Mouse (Mus musculus): Measurements from ENCODE around the gene Fgd6. TPM values are rescaled to one million over a fixed set of nuclear protein-coding genes. Genes with fewer than 3 reads are reported as not detected.

Fgd6 gene
- polyA plus RNA-seq, 1 experiment from 2014 or later: 6.4 TPM

DNA sequence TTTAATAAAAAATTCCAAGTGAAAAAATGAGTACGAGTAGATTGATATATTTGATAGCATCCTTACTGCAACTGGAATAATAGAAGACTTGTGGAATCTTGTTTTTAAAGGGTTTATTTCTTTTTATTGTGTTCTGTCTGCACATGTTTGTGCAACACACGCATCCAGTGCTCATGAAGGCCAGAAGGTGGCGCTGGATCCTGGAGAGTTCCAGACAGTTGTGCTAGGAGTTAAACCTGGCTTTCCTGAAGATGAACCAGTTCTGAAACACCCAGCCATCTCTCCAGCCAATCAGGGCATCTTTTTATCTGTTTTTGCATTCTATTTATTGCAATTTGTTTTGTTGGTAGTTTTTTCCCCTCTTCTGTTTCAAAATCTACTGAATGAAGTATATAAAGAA lies 22.6 kb upstream of the Fgd6 start:
- no peak overlapping the region for H3K27ac ChIP-seq (ENCODE audit: low read depth, low read length)
- no peaks in the 10 kb centered on the region for H3K27me3 ChIP-seq (ENCODE audit: control insufficient read depth, insufficient read depth, low read length)
- H3K4me2 ChIP-seq (ENCODE audit: low read depth): no peak overlapping the region
- H3K9me3 ChIP-seq (ENCODE audit: control insufficient read depth, low read length): no peaks in the 10 kb centered on the region
- WGBS: 46% methylated on average over 3 of the region's 3 CpGs
- H3K4me3 ChIP-seq (ENCODE audit: low read depth, low read length): no peak overlapping the region
- no peaks in the 10 kb centered on the region for H3K36me3 ChIP-seq (ENCODE audit: control insufficient read depth, insufficient read depth, low read length)
- no peak overlapping the region for H3K9ac ChIP-seq (ENCODE audit: low read length)
- peak; percentile 56 for DNase-seq (ENCODE audit: low spot score)
- ATAC-seq (ENCODE audit: insufficient read depth, low FRiP score, low TSS enrichment): no peak
- H3K4me1 ChIP-seq (ENCODE audit: control insufficient read depth, insufficient read depth, low read length): no peaks in the 10 kb centered on the region

DNA sequence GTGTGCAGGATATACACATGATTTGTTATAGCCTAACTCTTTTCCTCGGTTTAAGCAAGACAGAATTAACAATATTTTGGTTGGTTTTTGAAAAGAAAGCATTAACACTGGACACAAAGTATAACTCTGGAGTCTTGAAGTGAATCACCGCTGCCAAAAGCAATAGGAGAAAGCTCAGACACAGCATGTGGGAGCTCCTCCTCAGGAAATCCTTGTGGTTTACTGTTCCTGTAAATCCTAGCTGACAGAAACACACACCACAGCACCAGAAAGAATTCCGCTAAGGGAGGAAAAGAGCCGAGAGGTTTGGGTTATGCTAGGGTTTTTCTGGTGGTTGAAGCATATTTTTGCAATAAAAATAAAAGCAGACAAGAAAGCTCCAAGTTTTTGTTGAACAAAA lies 21.6 kb upstream of the Fgd6 start:
- 64% methylated on average over 4 of the region's 4 CpGs for WGBS
- no peaks in the 10 kb centered on the region for H3K9me3 ChIP-seq (ENCODE audit: control insufficient read depth, low read length)
- H3K4me2 ChIP-seq (ENCODE audit: low read depth): no peak overlapping the region
- no peaks in the 10 kb centered on the region for H3K4me1 ChIP-seq (ENCODE audit: control insufficient read depth, insufficient read depth, low read length)
- no peak overlapping the region for H3K4me3 ChIP-seq (ENCODE audit: low read depth, low read length)
- DNase-seq (ENCODE audit: low spot score) (no peak), ATAC-seq (ENCODE audit: insufficient read depth, low FRiP score, low TSS enrichment) (no peak)
- H3K36me3 ChIP-seq (ENCODE audit: control insufficient read depth, insufficient read depth, low read length): no peaks in the 10 kb centered on the region
- H3K27me3 ChIP-seq (ENCODE audit: control insufficient read depth, insufficient read depth, low read length): no peaks in the 10 kb centered on the region
- no peak overlapping the region for H3K9ac ChIP-seq (ENCODE audit: low read length)
- no peak overlapping the region for H3K27ac ChIP-seq (ENCODE audit: low read depth, low read length)

DNA sequence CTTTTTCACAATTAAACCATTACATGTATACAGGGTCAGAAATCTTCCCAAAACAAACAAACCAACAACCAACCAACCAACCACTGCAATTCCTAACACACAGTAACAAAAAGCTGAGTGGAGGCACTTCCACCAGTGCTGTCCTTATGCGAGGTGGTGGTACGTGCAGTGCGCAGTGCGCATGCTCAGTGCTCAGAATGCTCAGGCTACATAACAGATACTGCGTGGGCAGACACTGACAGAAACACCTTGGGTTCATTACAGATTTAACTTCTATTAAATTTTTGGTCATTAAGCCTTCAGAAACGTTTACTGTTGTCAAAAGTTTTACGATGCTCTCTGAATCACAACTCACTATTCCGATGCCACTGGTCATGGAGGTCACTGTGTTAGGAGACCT lies 18.3 kb upstream of the Fgd6 start:
- H3K4me3 ChIP-seq (ENCODE audit: low read depth, low read length): no peak overlapping the region
- DNase-seq (ENCODE audit: low spot score): no peak
- H3K4me2 ChIP-seq (ENCODE audit: low read depth): no peak overlapping the region
- no peaks in the 10 kb centered on the region for H3K9me3 ChIP-seq (ENCODE audit: control insufficient read depth, low read length)
- no peaks in the 10 kb centered on the region for H3K4me1 ChIP-seq (ENCODE audit: control insufficient read depth, insufficient read depth, low read length)
- H3K27me3 ChIP-seq (ENCODE audit: control insufficient read depth, insufficient read depth, low read length): no peaks in the 10 kb centered on the region
- WGBS: 94% methylated on average over 8 of the region's 8 CpGs
- no peak for ATAC-seq (ENCODE audit: insufficient read depth, low FRiP score, low TSS enrichment)
- no peak overlapping the region for H3K9ac ChIP-seq (ENCODE audit: low read length)
- no peaks in the 10 kb centered on the region for H3K36me3 ChIP-seq (ENCODE audit: control insufficient read depth, insufficient read depth, low read length)
- H3K27ac ChIP-seq (ENCODE audit: low read depth, low read length): no peak overlapping the region

DNA sequence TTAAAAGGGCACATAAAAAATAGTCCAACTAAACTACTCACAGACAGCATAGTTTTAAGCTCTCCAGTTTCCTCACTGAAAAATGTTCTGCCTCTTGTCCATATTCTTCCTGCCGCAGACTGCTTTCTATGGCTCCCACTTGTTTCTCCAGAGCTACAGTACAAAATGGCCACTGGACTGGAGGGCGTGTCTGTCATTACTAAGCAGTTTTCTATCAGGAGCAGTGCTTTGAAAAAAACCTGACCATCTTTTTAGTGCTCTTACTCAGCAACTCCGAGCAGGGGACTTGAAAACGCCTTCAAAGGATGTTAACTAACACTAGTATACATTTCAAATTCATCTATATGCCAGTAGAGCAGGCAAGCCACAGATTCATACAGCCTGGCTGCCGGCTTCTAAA lies 15.2 kb upstream of the Fgd6 start:
- H3K27me3 ChIP-seq (ENCODE audit: control insufficient read depth, insufficient read depth, low read length): no peaks in the 10 kb centered on the region
- ATAC-seq (ENCODE audit: insufficient read depth, low FRiP score, low TSS enrichment) (no peak), DNase-seq (ENCODE audit: low spot score) (no peak)
- H3K9me3 ChIP-seq (ENCODE audit: control insufficient read depth, low read length): no peaks in the 10 kb centered on the region
- H3K36me3 ChIP-seq (ENCODE audit: control insufficient read depth, insufficient read depth, low read length): no peaks in the 10 kb centered on the region
- H3K4me2 ChIP-seq (ENCODE audit: low read depth): no peak overlapping the region
- no peak overlapping the region for H3K27ac ChIP-seq (ENCODE audit: low read depth, low read length)
- no peak overlapping the region for H3K9ac ChIP-seq (ENCODE audit: low read length)
- H3K4me3 ChIP-seq (ENCODE audit: low read depth, low read length): no peak overlapping the region
- H3K4me1 ChIP-seq (ENCODE audit: control insufficient read depth, insufficient read depth, low read length): no peaks in the 10 kb centered on the region
- WGBS: 90% methylated on average over 5 of the region's 5 CpGs

DNA sequence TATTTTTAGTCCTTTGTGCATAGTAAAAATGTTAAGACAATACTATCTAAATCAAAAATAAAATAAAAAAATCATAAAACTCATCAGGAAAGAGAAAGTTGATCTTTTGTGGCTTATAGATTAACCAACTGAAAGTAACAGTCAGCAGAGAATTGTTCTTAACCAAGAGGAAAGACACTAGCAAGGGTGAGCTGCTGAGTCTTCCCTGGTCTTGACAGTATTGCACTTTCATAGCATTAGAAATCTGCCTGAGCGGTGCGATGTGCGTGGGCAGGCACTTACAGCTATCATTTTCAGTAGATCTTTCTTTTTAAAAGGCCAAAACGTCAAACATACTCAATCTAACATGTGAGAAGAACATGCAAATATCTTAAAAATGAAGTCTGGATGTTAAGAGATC lies 14.7 kb upstream of the Fgd6 start:
- Histone ChIP-seq H3K9ac (ENCODE audit: low read length) (no peak overlapping the region), H3K9me3 (ENCODE audit: control insufficient read depth, low read length) (no peaks in the 10 kb centered on the region), H3K4me2 (ENCODE audit: low read depth) (no peak overlapping the region), H3K27ac (ENCODE audit: low read depth, low read length) (no peak overlapping the region), H3K4me3 (ENCODE audit: low read depth, low read length) (no peak overlapping the region), H3K27me3 (ENCODE audit: control insufficient read depth, insufficient read depth, low read length) (no peaks in the 10 kb centered on the region), H3K36me3 (ENCODE audit: control insufficient read depth, insufficient read depth, low read length) (no peaks in the 10 kb centered on the region), H3K4me1 (ENCODE audit: control insufficient read depth, insufficient read depth, low read length) (no peaks in the 10 kb centered on the region)
- ATAC-seq (ENCODE audit: insufficient read depth, low FRiP score, low TSS enrichment) (no peak), DNase-seq (ENCODE audit: low spot score) (no peak)
- 95% methylated on average over 4 of the region's 4 CpGs for WGBS

DNA sequence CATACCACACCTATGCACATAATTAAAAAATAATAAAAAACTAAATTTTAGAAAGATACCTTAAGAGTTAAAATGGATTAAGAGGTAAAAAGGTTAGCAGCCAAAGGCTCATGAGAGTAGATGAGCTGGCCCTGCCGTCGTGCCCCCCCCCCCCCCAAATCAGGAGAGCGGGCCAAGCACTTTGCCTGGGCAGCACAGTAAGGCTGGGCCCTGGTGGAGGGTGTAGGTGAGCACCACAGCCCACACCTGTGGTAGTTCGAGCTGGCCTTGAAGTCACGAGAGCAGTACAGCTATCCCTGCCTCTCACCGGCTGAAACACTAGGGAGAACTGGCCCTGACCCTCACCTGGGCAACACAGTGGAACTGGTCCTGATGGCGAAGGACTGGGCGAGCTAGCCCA lies 10.7 kb upstream of the Fgd6 start:
- Histone ChIP-seq H3K4me3 (ENCODE audit: low read depth, low read length) (no peak overlapping the region), H3K4me2 (ENCODE audit: low read depth) (no peak overlapping the region), H3K36me3 (ENCODE audit: control insufficient read depth, insufficient read depth, low read length) (no peaks in the 10 kb centered on the region), H3K9me3 (ENCODE audit: control insufficient read depth, low read length) (no peaks in the 10 kb centered on the region), H3K27ac (ENCODE audit: low read depth, low read length) (no peak overlapping the region), H3K9ac (ENCODE audit: low read length) (no peak overlapping the region), H3K4me1 (ENCODE audit: control insufficient read depth, insufficient read depth, low read length) (no peaks in the 10 kb centered on the region), H3K27me3 (ENCODE audit: control insufficient read depth, insufficient read depth, low read length) (no peaks in the 10 kb centered on the region)
- ATAC-seq (ENCODE audit: insufficient read depth, low FRiP score, low TSS enrichment) (no peak), DNase-seq (ENCODE audit: low spot score) (no peak)
- WGBS: 94% methylated on average over 8 of the region's 8 CpGs

DNA sequence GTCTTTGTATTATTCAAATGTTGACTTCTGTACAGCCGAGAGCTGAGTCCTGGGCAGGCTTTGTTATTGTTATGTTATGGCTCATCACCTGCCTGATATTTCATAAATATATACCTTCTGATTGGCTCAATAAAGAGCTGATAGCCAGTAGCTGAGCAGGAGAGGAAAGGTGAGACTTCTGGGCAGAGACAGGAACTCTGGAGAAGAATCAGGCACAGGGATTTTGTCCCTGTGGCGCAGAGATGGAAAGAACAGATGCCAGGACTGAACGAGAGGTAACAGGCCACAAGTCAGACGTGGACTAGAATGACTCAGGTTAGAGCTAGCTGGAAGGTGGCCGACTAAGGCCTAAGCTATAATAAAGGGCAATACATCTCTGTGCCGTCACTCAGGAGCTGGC lies 7.3 kb upstream of the Fgd6 start:
- Histone ChIP-seq H3K27ac (ENCODE audit: low read depth, low read length) (no peak overlapping the region), H3K9me3 (ENCODE audit: control insufficient read depth, low read length) (no peaks in the 10 kb centered on the region), H3K4me2 (ENCODE audit: low read depth) (no peak overlapping the region), H3K36me3 (ENCODE audit: control insufficient read depth, insufficient read depth, low read length) (no peaks in the 10 kb centered on the region), H3K4me3 (ENCODE audit: low read depth, low read length) (no peak overlapping the region), H3K4me1 (ENCODE audit: control insufficient read depth, insufficient read depth, low read length) (0 out of 2 replicates have a peak, but pooled peaks cover 3% of the 10 kb centered on the region), H3K27me3 (ENCODE audit: control insufficient read depth, insufficient read depth, low read length) (no peaks in the 10 kb centered on the region), H3K9ac (ENCODE audit: low read length) (no peak overlapping the region)
- DNase-seq (ENCODE audit: low spot score) (no peak), ATAC-seq (ENCODE audit: insufficient read depth, low FRiP score, low TSS enrichment) (no peak)
- 79% methylated on average over 6 of the region's 6 CpGs for WGBS

DNA sequence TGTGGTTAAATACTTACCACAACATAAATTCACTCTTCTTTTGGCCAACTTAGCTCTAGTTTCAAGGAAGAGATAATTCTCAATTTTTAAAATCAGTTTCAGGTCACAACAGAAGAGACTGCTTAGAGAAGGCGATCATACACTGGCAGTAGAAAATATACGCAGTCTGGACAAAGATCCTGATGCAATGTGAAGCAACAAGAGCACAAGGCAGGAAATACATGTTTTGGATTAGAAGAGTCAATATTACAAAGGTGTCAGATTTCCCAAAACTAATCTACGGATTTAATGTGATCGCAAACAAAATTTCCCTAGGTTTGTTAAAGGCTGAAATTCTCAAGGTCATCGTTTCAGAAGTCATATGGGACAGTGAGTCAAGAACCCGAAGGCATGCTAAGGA lies 4.6 kb upstream of the Fgd6 start:
- H3K27me3 ChIP-seq (ENCODE audit: control insufficient read depth, insufficient read depth, low read length): no peaks in the 10 kb centered on the region

DNA sequence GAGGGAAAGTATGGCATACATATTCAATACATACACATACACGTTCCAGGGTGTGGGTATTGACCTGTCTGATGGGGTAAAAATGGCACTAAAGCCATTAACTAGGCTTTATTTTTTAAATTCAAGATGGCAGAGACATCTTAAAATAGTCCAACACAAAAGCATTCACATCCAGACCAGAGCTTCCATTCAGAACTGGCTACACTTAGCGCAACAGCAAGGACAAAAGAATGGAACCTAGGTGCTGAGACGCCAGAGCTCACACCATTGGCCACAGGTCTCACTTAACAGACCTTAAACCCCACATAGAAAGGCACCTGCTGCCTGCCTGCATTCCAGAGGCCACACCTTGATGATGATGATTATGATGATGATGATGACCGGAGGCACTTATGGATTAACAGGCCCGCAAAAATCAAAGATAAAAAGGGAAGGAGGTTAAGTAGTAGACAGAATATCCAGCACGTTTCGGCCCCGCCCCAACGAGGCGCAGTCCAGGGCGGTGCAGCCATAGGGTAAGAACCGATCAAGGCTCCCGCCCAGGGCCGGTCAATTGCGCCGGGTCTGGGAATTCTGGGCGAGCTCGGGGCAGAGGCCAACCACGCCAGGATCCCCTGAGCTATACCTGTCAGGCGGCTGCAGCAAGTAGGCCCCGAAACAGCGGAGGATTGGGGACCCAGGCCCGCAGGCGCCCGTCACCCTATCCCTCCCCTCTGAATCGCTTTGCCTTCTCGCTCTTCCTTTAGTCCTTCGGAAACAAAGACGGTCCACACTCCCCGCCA lies 734 bp upstream of the Fgd6 start:
- H3K27me3 ChIP-seq (ENCODE audit: control insufficient read depth, insufficient read depth, low read length): no peaks in the 10 kb centered on the region
- peak; percentile 68 for DNase-seq (ENCODE audit: low spot score)

More for the DNA sequence above, 4.6 kb upstream of the Fgd6 start:
- Histone ChIP-seq H3K4me1 (ENCODE audit: control insufficient read depth, insufficient read depth, low read length) (peaks cover 9% of the 10 kb centered on the region; the same call in 1 of the 2 replicates), H3K27ac (ENCODE audit: low read depth, low read length) (no peak overlapping the region), H3K36me3 (ENCODE audit: control insufficient read depth, insufficient read depth, low read length) (no peaks in the 10 kb centered on the region), H3K9me3 (ENCODE audit: control insufficient read depth, low read length) (no peaks in the 10 kb centered on the region), H3K4me3 (ENCODE audit: low read depth, low read length) (no peak overlapping the region), H3K4me2 (ENCODE audit: low read depth) (no peak overlapping the region), H3K9ac (ENCODE audit: low read length) (no peak overlapping the region)
- ATAC-seq (ENCODE audit: insufficient read depth, low FRiP score, low TSS enrichment) (no peak), DNase-seq (ENCODE audit: low spot score) (no peak)
- 95% methylated on average over 6 of the region's 6 CpGs for WGBS

More for the DNA sequence above, 734 bp upstream of the Fgd6 start:
- Histone ChIP-seq H3K4me3 (ENCODE audit: low read depth, low read length) (peak overlapping the region; percentile 80), H3K4me1 (ENCODE audit: control insufficient read depth, insufficient read depth, low read length) (peaks cover 13% of the 10 kb centered on the region), H3K4me2 (ENCODE audit: low read depth) (peak overlapping the region; percentile 43), H3K36me3 (ENCODE audit: control insufficient read depth, insufficient read depth, low read length) (no peaks in the 10 kb centered on the region), H3K9me3 (ENCODE audit: control insufficient read depth, low read length) (no peaks in the 10 kb centered on the region), H3K27ac (ENCODE audit: low read depth, low read length) (no peak overlapping the region), H3K9ac (ENCODE audit: low read length) (peak overlapping the region; percentile 83)
- peak; percentile 80 for ATAC-seq (ENCODE audit: insufficient read depth, low FRiP score, low TSS enrichment)
- under 1% methylated on average over 30 of the region's 30 CpGs for WGBS
